Mouse (Mus musculus): Measurements from ENCODE around the gene Gm614.

Gm614 gene

GRCm38 (mm10) chrX:101263892-101264291 is at the start of gene Gm614:
TSS of gene Gm614 (minus strand) at chrX:101263992.
- no peak for DNase-seq

- no peak for DNase-seq
Measured at GRCm38 (mm10) chrX:101309299-101309698, 45.5 kb upstream of the Gm614 start.

- DNase-seq: no peak
Measured at GRCm38 (mm10) chrX:101304646-101305045, 40.9 kb upstream of the Gm614 start.

GRCm38 (mm10) chrX:101301654-101302053 is 37.9 kb upstream of the Gm614 start:
- DNase-seq: no peak

- DNase-seq: no peak
Measured at GRCm38 (mm10) chrX:101300427-101301030, 36.7 kb upstream of the Gm614 start.

- DNase-seq: no peak
Measured at GRCm38 (mm10) chrX:101299473-101300426, 36.0 kb upstream of the Gm614 start.

- no peak for DNase-seq
Measured at GRCm38 (mm10) chrX:101299055-101299454, 35.3 kb upstream of the Gm614 start, which contains the start of gene Nlgn3. TSS of gene Nlgn3 (plus strand) at chrX:101299168.

GRCm38 (mm10) chrX:101290111-101290510 is 26.3 kb upstream of the Gm614 start:
- no peak for DNase-seq

GRCm38 (mm10) chrX:101289037-101289436 is 25.2 kb upstream of the Gm614 start:
- no peak for DNase-seq

- no peak for DNase-seq
Measured at GRCm38 (mm10) chrX:101288432-101288831, 24.6 kb upstream of the Gm614 start.

- DNase-seq: no peak
Measured at GRCm38 (mm10) chrX:101287543-101287942, 23.8 kb upstream of the Gm614 start.

- DNase-seq: no peak
Measured at GRCm38 (mm10) chrX:101285953-101286670, 22.3 kb upstream of the Gm614 start.

- DNase-seq: peak; percentile 39
Measured at GRCm38 (mm10) chrX:101285534-101285933, 21.7 kb upstream of the Gm614 start.

- no peak for DNase-seq
Measured at GRCm38 (mm10) chrX:101282813-101283212, 19.0 kb upstream of the Gm614 start.

- peak; percentile 92 for DNase-seq
Measured at GRCm38 (mm10) chrX:101273875-101274738, 10.3 kb upstream of the Gm614 start, which contains the start of gene Med12. TSS of gene Med12 (plus strand) at chrX:101274030.

- no peak for DNase-seq
Measured at GRCm38 (mm10) chrX:101273410-101273809, 9.6 kb upstream of the Gm614 start.

- DNase-seq: no peak
Measured at GRCm38 (mm10) chrX:101268755-101269124, 4.9 kb upstream of the Gm614 start, which contains the start of gene Gm20489. TSS of gene Gm20489 (minus strand) at chrX:101269023.

GRCm38 (mm10) chrX:101268025-101268754 is 4.4 kb upstream of the Gm614 start, which contains the start of gene Il2rg:
TSS of gene Il2rg (minus strand) at chrX:101268255.
- DNase-seq: no peak

- DNase-seq: no peak
Measured at GRCm38 (mm10) chrX:101266631-101267030, 2.8 kb upstream of the Gm614 start.

GRCm38 (mm10) chrX:101260441-101261325 is 3.1 kb downstream of the Gm614 start:
- no peak for DNase-seq
